In genomic region chr8:84011705-84012498, GRCm38 (mm10) we compare ENCODE assay signal across 9 mouse cellular contexts. TPM values are rescaled to one million over a fixed set of nuclear protein-coding genes. Genes with fewer than 3 reads are reported as not detected.
DNase-seq lines count a peak whose midpoint lies in the region; ATAC-seq and TF ChIP-seq lines count a peak whose summit lies in the region.
"Had no signal": no experiment of that assay in that cellular context is flagged by ENCODE, and none has a peak within 500 bp of the region (broad histone marks: within the 10 kb centered on the region; RNA-seq: fewer than 3 reads in every experiment).

Gene 2210011C24Rik, minus strand, starts transcription at chr8:84012171.

- peaks cover 37% of the 10 kb centered on the region for H3K27me3 ChIP-seq in neural tube, embryonic 11.5 days (ENCODE audit: control insufficient read depth, insufficient read depth, low read length)
- H3K27me3 ChIP-seq in forebrain, embryonic 14.5 days (replicated peaks; ENCODE audit: control insufficient read depth, insufficient read depth, low read length), result peaks cover 38% of the 10 kb centered on the region
- H3K27me3 ChIP-seq in lung, postnatal 0 days (replicated peaks; ENCODE audit: insufficient read depth, low read length), result peaks cover 27% of the 10 kb centered on the region
- H3K27me3 ChIP-seq in small intestine, adult 2 months (ENCODE audit: control insufficient read depth, insufficient read depth, low read length), result peaks cover 25% of the 10 kb centered on the region

- TF ChIP-seq EP300 in lung, postnatal 0 days (IDR thresholded peaks at IDR 0.05), result no peak

- H3K4me3 ChIP-seq in neural tube, embryonic 11.5 days (ENCODE audit: low read depth, low read length), result peak within 1 kb of the TSS; percentile 39
- peak within 1 kb of the TSS; percentile 52 for H3K4me3 ChIP-seq in forebrain, embryonic 14.5 days (ENCODE audit: low read depth, low read length)
- H3K4me3 ChIP-seq in lung, postnatal 0 days (ENCODE audit: low read depth, low read length), result peak within 1 kb of the TSS; percentile 47
- peak within 1 kb of the TSS; percentile 80 for H3K4me3 ChIP-seq in small intestine, adult 2 months (ENCODE audit: low read depth, low read length)

- H3K4me2 ChIP-seq in neural tube, embryonic 11.5 days (ENCODE audit: low read depth), result peak within 1 kb of the TSS; percentile 97
- peak within 1 kb of the TSS; percentile 94 for H3K4me2 ChIP-seq in forebrain, embryonic 14.5 days (ENCODE audit: low read length)
- H3K4me2 ChIP-seq in lung, postnatal 0 days (replicated peaks; ENCODE audit: low read depth, low read length), result peak within 1 kb of the TSS; percentile 90

- H3K9me3 ChIP-seq in neural tube, embryonic 11.5 days (ENCODE audit: control insufficient read depth, low read length), result no peaks in the 10 kb centered on the region
- H3K9me3 ChIP-seq in forebrain, embryonic 14.5 days (replicated peaks; ENCODE audit: control insufficient read depth, low read length), result no peaks in the 10 kb centered on the region
- H3K9me3 ChIP-seq in lung, postnatal 0 days (ENCODE audit: low read length), result no peaks in the 10 kb centered on the region

- 0 out of 2 replicates have a peak, but pooled peaks have one; percentile 14 for ATAC-seq in neural tube, embryonic 11.5 days (ENCODE audit: insufficient read depth, low FRiP score, low TSS enrichment)
- peak; percentile 22; the same call in 1 of the 2 replicates for ATAC-seq in forebrain, embryonic 14.5 days
- peak; percentile 83 for ATAC-seq in lung, postnatal 0 days
- no peak for ATAC-seq in monocyte, adult 5-6 weeks (replicated peaks; ENCODE audit: insufficient number of reproducible peaks, low FRiP score, low TSS enrichment, poor library complexity, severe bottlenecking)

- TF ChIP-seq POLR2A in small intestine, adult 2 months (IDR thresholded peaks at IDR 0.05; ENCODE audit: low read depth, low read length), result no peak

- WGBS in neural tube, embryonic 11.5 days, result 1% methylated on average over 42 of the region's 45 CpGs
- WGBS in forebrain, embryonic 14.5 days, result under 1% methylated on average over 45 of the region's 45 CpGs
- 2% methylated on average over 43 of the region's 45 CpGs for WGBS in lung, postnatal 0 days
- under 1% methylated on average over 45 of the region's 45 CpGs for WGBS in small intestine, adult 2 months

- H3K4me1 ChIP-seq in neural tube, embryonic 11.5 days (ENCODE audit: control insufficient read depth, insufficient read depth, low read length), result peaks cover 18% of the 10 kb centered on the region
- H3K4me1 ChIP-seq in forebrain, embryonic 14.5 days (ENCODE audit: control insufficient read depth, insufficient read depth, low read length), result peaks cover 2% of the 10 kb centered on the region; the same call in 1 of the 2 replicates
- H3K4me1 ChIP-seq in lung, postnatal 0 days (ENCODE audit: insufficient read depth, low read depth, low read length), result peaks cover 10% of the 10 kb centered on the region
- peaks cover 12% of the 10 kb centered on the region for H3K4me1 ChIP-seq in small intestine, adult 2 months (ENCODE audit: control insufficient read depth, insufficient read depth, insufficient read length, low read length)

- no peak within 1 kb of the TSS for H3K27ac ChIP-seq in neural tube, embryonic 11.5 days (ENCODE audit: low read depth, low read length)
- H3K27ac ChIP-seq in forebrain, embryonic 14.5 days (ENCODE audit: low read depth, low read length), result no peak within 1 kb of the TSS
- H3K27ac ChIP-seq in lung, postnatal 0 days (ENCODE audit: low read length), result peak within 1 kb of the TSS; percentile 59
- H3K27ac ChIP-seq in small intestine, adult 2 months (ENCODE audit: insufficient read depth, low read depth, low read length), result no peak within 1 kb of the TSS; the same call in 1 of the 2 replicates

- DNase-seq in neural tube, embryonic 11.5 days (ENCODE audit: low spot score), result no peak
- DNase-seq in neural tube, embryonic 10.5 days (ENCODE audit: extremely low spot score, low spot score), result no peak
- no peak for DNase-seq in forebrain, embryonic 14.5 days (ENCODE audit: low spot score)
- peak; percentile 88 for DNase-seq in kidney, adult 9 months
- DNase-seq in lung, postnatal 0 days (ENCODE audit: low spot score), result peak; percentile 84
- DNase-seq in adrenal gland, postnatal 4 days (ENCODE audit: low spot score in 2 of 2), result no peak

- no peaks in the 10 kb centered on the region for H3K36me3 ChIP-seq in neural tube, embryonic 11.5 days (ENCODE audit: control insufficient read depth, insufficient read depth, low read length)
- no peaks in the 10 kb centered on the region for H3K36me3 ChIP-seq in forebrain, embryonic 14.5 days (ENCODE audit: control insufficient read depth, insufficient read depth, low read length)
- no peaks in the 10 kb centered on the region for H3K36me3 ChIP-seq in lung, postnatal 0 days (ENCODE audit: insufficient read depth, low read length)
- no peaks in the 10 kb centered on the region for H3K36me3 ChIP-seq in small intestine, adult 2 months (ENCODE audit: control insufficient read depth, insufficient read depth, low read length)

- H3K9ac ChIP-seq in neural tube, embryonic 11.5 days (ENCODE audit: low read length), result peak within 1 kb of the TSS; percentile 50
- H3K9ac ChIP-seq in forebrain, embryonic 14.5 days (ENCODE audit: low read length), result peak within 1 kb of the TSS; percentile 57
- 0 out of 2 replicates have a peak within 1 kb of the TSS, but pooled peaks have one; percentile 29 for H3K9ac ChIP-seq in lung, postnatal 0 days (replicated peaks; ENCODE audit: low read depth)

- TF ChIP-seq CTCF in lung, postnatal 0 days (IDR thresholded peaks at IDR 0.05), result no peak
- TF ChIP-seq CTCF in small intestine, adult 2 months (IDR thresholded peaks at IDR 0.05; ENCODE audit: extremely low read depth, insufficient read length, insufficient replicate concordance, low read depth, low read length), result no peak

RNA-seq across cellular contexts. Expression of gene 2210011C24Rik, which starts in this region (rescaled TPM):
- polyA plus RNA-seq in neural tube, embryonic 11.5 days (2014; fragmentation: Nextera tagmentation; extraction: Ambion mirVana), result not detected in 2 replicates
- not detected in 2 replicates for polyA plus RNA-seq in forebrain, embryonic 14.5 days (2014; fragmentation: Nextera tagmentation; extraction: Ambion mirVana)
- polyA plus RNA-seq in lung, postnatal 0 days (2015; fragmentation: Nextera tagmentation; extraction: Ambion mirVana), result 51.0 and 70.4 TPM in 2 replicates
- 9.1 and 13.5 TPM in 2 replicates for polyA plus RNA-seq in small intestine, adult 2 months (2012; rRNA removed)
- total RNA-seq in monocyte, adult 5-6 weeks (2017), result not detected in 3 replicates
- total RNA-seq in adrenal gland, postnatal 4 days (2021), result 1 to 10 TPM in 1 of 2 experiments, under 1 TPM in 1; 0.31 to 1.5 TPM
- total RNA-seq: adrenal gland, postnatal 36 days had no signal

Comparison
In these comparisons a context has a peak if more than half of its experiments do, and no peak if none do; other contexts are left out.
1. Peak in ATAC-seq, H3K4me3 ChIP-seq, H3K9ac ChIP-seq and H3K4me2 ChIP-seq in neural tube, embryonic 11.5 days; RNA of the gene not detected or under 1 TPM.
2. Peak in ATAC-seq, H3K4me3 ChIP-seq, H3K9ac ChIP-seq and H3K4me2 ChIP-seq in forebrain, embryonic 14.5 days; RNA of the gene not detected or under 1 TPM.
3. DNase-seq: peak in kidney, adult 9 months (single experiment) and lung, postnatal 0 days (single experiment); none in neural tube, embryonic 11.5 days (single experiment), neural tube, embryonic 10.5 days (single experiment), forebrain, embryonic 14.5 days (single experiment) and adrenal gland, postnatal 4 days (0 of 2).
4. Peak in every context shown above with its lines, with median percentiles within 50 percentile points of each other: H3K4me2 ChIP-seq, H3K4me3 ChIP-seq and H3K9ac ChIP-seq.